Mouse (Mus musculus) midbrain, embryonic 11.5 days (tissue): ENCODE data around the gene Cpne1. TPM values are rescaled to one million over a fixed set of nuclear protein-coding genes. Genes with fewer than 3 reads are reported as not detected.
"Not testable (repeated sequence)": the region's sequence is repeated elsewhere in the genome, so short reads cannot be mapped to it uniquely, and the experiment has no call there.

Experiments used
- ATAC-seq: fragments of 200-750 bp; cut with Nextera tagmentation; 2 replicates; pipeline ENCODE4 v1.8.0; 2017; ENCODE audit warnings: moderate TSS enrichment, moderate library complexity; ENCODE audit not compliant: low FRiP score
- DNase-seq: peaks from one replicate; pipeline ENCODE4 v3.0.0; 2015; ENCODE audit warnings: low spot score; ENCODE audit errors: missing footprints
- H3K27ac ChIP-seq: fragments of 300-500 bp; sonication (generic); 2 replicates; pipeline ENCODE4 v1.5.1; 2014; ENCODE audit warnings: low read depth, low read length
- H3K27me3 ChIP-seq: fragments of 300-500 bp; sonication (generic); 2 replicates; pipeline ENCODE4 v1.6.1; 2014; ENCODE audit warnings: mild to moderate bottlenecking, low read length, moderate library complexity, mixed read lengths; ENCODE audit not compliant: control insufficient read depth, insufficient read depth
- H3K36me3 ChIP-seq: fragments of 300-500 bp; sonication (generic); 2 replicates; pipeline ENCODE4 v1.6.1; 2014; ENCODE audit warnings: mild to moderate bottlenecking, low read length, moderate library complexity, mixed read lengths; ENCODE audit not compliant: control insufficient read depth, insufficient read depth
- H3K4me1 ChIP-seq: fragments of 300-500 bp; sonication (generic); 2 replicates; pipeline ENCODE4 v1.6.1; 2014; ENCODE audit warnings: low read length; ENCODE audit not compliant: control insufficient read depth, insufficient read depth
- H3K4me2 ChIP-seq: fragments of 300-500 bp; sonication (generic); 2 replicates; pipeline ENCODE4 v1.6.1; 2014; ENCODE audit warnings: mild to moderate bottlenecking, moderate library complexity
- H3K4me3 ChIP-seq: fragments of 300-500 bp; sonication (generic); 2 replicates; pipeline ENCODE4 v1.5.1; 2014; ENCODE audit warnings: low read depth, low read length
- H3K9ac ChIP-seq: fragments of 300-500 bp; sonication (generic); 2 replicates; pipeline ENCODE4 v1.6.1; 2014; ENCODE audit warnings: low read length
- H3K9me3 ChIP-seq: fragments of 300-500 bp; sonication (generic); 2 replicates; pipeline ENCODE4 v1.6.1; 2016; ENCODE audit warnings: low read length; ENCODE audit not compliant: control insufficient read depth
- WGBS: fragments of 180-500 bp; shearing (Covaris S2); extraction: QIAGEN DNeasy Blood & Tissue Kit; methylation state at CpG from one replicate; pipeline ENCODE4 v1.1.7; 2014; 5-methylcytosine and 5-hydroxymethylcytosine counted together
- polyA plus RNA-seq: library from polyadenylated mRNA; unstranded; fragments of >200 nt; fragmentation: Nextera tagmentation; extraction: Ambion mirVana; gene quantifications from 2 replicates; pipeline ENCODE4 v1.2.1, GENCODE M21; 2014

Gene Cpne1
- polyA plus RNA-seq, 1 experiment from 2014 or later: 45.7 TPM

GRCm38 (mm10) chr2:156135695-156136094, 23.9 kb upstream of the Cpne1 start:
- Histone ChIP-seq H3K27me3 (no peaks in the 10 kb centered on the region), H3K4me1 (no peaks in the 10 kb centered on the region), H3K4me2 (no peak overlapping the region), H3K9me3 (no peaks in the 10 kb centered on the region), H3K9ac (no peak overlapping the region), H3K4me3 (no peak overlapping the region), H3K27ac (no peak overlapping the region), H3K36me3 (no peaks in the 10 kb centered on the region)
- no peak for DNase-seq
- WGBS: 91% methylated on average over 6 of the region's 6 CpGs
- ATAC-seq: no peak

- 88% methylated on average over 5 of the region's 5 CpGs for WGBS
- ATAC-seq: no peak
- no peaks in the 10 kb centered on the region for H3K27me3 ChIP-seq
Measured at GRCm38 (mm10) chr2:156134161-156134560, 22.4 kb upstream of the Cpne1 start.

GRCm38 (mm10) chr2:156126992-156127391, 15.2 kb upstream of the Cpne1 start, which contains the start of gene Gm28036:
Gene Gm28036, minus strand, starts transcription at chr2:156127092.
- H3K4me3 ChIP-seq: no peak within 1 kb of the TSS
- no peaks in the 10 kb centered on the region for H3K4me1 ChIP-seq
- no peak for DNase-seq
- H3K9me3 ChIP-seq: no peaks in the 10 kb centered on the region
- no peak for ATAC-seq
- no peaks in the 10 kb centered on the region for H3K27me3 ChIP-seq
- no peak within 1 kb of the TSS for H3K27ac ChIP-seq
- no peak within 1 kb of the TSS for H3K9ac ChIP-seq
- H3K36me3 ChIP-seq: no peaks in the 10 kb centered on the region
- WGBS: 97% methylated on average over 5 of the region's 5 CpGs
- H3K4me2 ChIP-seq: no peak within 1 kb of the TSS

More at GRCm38 (mm10) chr2:156134161-156134560, 22.4 kb upstream of the Cpne1 start:
- Histone ChIP-seq H3K27ac (no peak overlapping the region), H3K9ac (no peak overlapping the region), H3K36me3 (no peaks in the 10 kb centered on the region), H3K4me2 (no peak overlapping the region), H3K4me1 (no peaks in the 10 kb centered on the region), H3K9me3 (no peaks in the 10 kb centered on the region), H3K4me3 (no peak overlapping the region)
- DNase-seq: no peak

- H3K36me3 ChIP-seq: no peaks in the 10 kb centered on the region
- no peaks in the 10 kb centered on the region for H3K27me3 ChIP-seq
- H3K4me1 ChIP-seq: no peaks in the 10 kb centered on the region
- H3K4me2 ChIP-seq: no peak overlapping the region
- no peaks in the 10 kb centered on the region for H3K9me3 ChIP-seq
- no peak overlapping the region for H3K27ac ChIP-seq
- no peak overlapping the region for H3K9ac ChIP-seq
- H3K4me3 ChIP-seq: no peak overlapping the region
- no peak for DNase-seq
- ATAC-seq: no peak
- WGBS: 97% methylated on average over 5 of the region's 5 CpGs
Measured at GRCm38 (mm10) chr2:156123731-156124130, 12.0 kb upstream of the Cpne1 start.

- DNase-seq (no peak), ATAC-seq (no peak)
- no peaks in the 10 kb centered on the region for H3K27me3 ChIP-seq
- no peaks in the 10 kb centered on the region for H3K4me1 ChIP-seq
- H3K9me3 ChIP-seq: no peaks in the 10 kb centered on the region
- H3K27ac ChIP-seq: no peak overlapping the region
- no peaks in the 10 kb centered on the region for H3K36me3 ChIP-seq
- H3K4me3 ChIP-seq: no peak overlapping the region
- no peak overlapping the region for H3K4me2 ChIP-seq
- H3K9ac ChIP-seq: no peak overlapping the region
Measured at GRCm38 (mm10) chr2:156119566-156119965, 7.8 kb upstream of the Cpne1 start.

- WGBS: 36% methylated on average over 5 of the region's 5 CpGs
Measured at GRCm38 (mm10) chr2:156112080-156112423, 287 bp upstream of the Cpne1 start.

GRCm38 (mm10) chr2:156110627-156111357, 973 bp downstream of the Cpne1 start:
- DNase-seq: peak; percentile 95
- Histone ChIP-seq H3K9ac (peak overlapping the region; percentile 98), H3K9me3 (no peaks in the 10 kb centered on the region), H3K4me1 (peaks cover 4% of the 10 kb centered on the region; the same call in 1 of the 2 replicates), H3K27me3 (no peaks in the 10 kb centered on the region), H3K4me2 (peak overlapping the region; percentile 74), H3K36me3 (no peaks in the 10 kb centered on the region), H3K27ac (peak overlapping the region; percentile 76), H3K4me3 (peak overlapping the region; percentile 97)
- ATAC-seq: peak; percentile 76
- WGBS: 1% methylated on average over 16 of the region's 16 CpGs

More at GRCm38 (mm10) chr2:156112080-156112423, 287 bp upstream of the Cpne1 start:
- not testable (repeated sequence) for H3K4me1 ChIP-seq, ATAC-seq, H3K27ac ChIP-seq, H3K36me3 ChIP-seq, H3K27me3 ChIP-seq, H3K9me3 ChIP-seq, DNase-seq
- Histone ChIP-seq H3K4me3 (peak overlapping the region; percentile 97), H3K9ac (peak overlapping the region; percentile 98; the same call in 1 of the 2 replicates), H3K4me2 (peak overlapping the region; percentile 45)

GRCm38 (mm10) chr2:156091926-156092325, 19.8 kb downstream of the Cpne1 start:
- H3K4me3 ChIP-seq: no peak overlapping the region
- 95% methylated on average over 5 of the region's 5 CpGs for WGBS
- no peak overlapping the region for H3K27ac ChIP-seq
- H3K36me3 ChIP-seq: peaks cover 3% of the 10 kb centered on the region
- H3K4me2 ChIP-seq: no peak overlapping the region
- ATAC-seq: no peak
- DNase-seq: no peak
- H3K9me3 ChIP-seq: no peaks in the 10 kb centered on the region
- no peak overlapping the region for H3K9ac ChIP-seq
- H3K27me3 ChIP-seq: no peaks in the 10 kb centered on the region
- peaks cover 9% of the 10 kb centered on the region for H3K4me1 ChIP-seq

- peak; percentile 78 for ATAC-seq
- H3K9me3 ChIP-seq: no peaks in the 10 kb centered on the region
- H3K36me3 ChIP-seq: no peaks in the 10 kb centered on the region
- DNase-seq: no peak
- H3K9ac ChIP-seq: no peak overlapping the region
- H3K4me3 ChIP-seq: no peak overlapping the region
- no peak overlapping the region; the same call in 1 of the 2 replicates for H3K27ac ChIP-seq
- no peak overlapping the region for H3K4me2 ChIP-seq
- WGBS: 77% methylated on average over 1 of the region's 1 CpGs
- H3K4me1 ChIP-seq: peaks cover 9% of the 10 kb centered on the region
- no peaks in the 10 kb centered on the region for H3K27me3 ChIP-seq
Measured at GRCm38 (mm10) chr2:156089799-156090198, 22.0 kb downstream of the Cpne1 start.
